Mouse (Mus musculus) bone marrow, adult 2 months (tissue): Measurements from ENCODE around the gene Limch1.

ENCODE experiments used
- CTCF ChIP-seq: fragments of 200-500 bp; IDR thresholded peaks from 2 replicates; pipeline ENCODE4 v1.5.1; 2011; ENCODE audit warnings: low read length, control low read depth; ENCODE audit not compliant: control insufficient read depth, insufficient read depth
- POLR2A ChIP-seq: fragments of 200-500 bp; IDR thresholded peaks from 2 replicates; pipeline ENCODE4 v1.6.1; 2011; ENCODE audit warnings: low read depth, mild to moderate bottlenecking, control low read depth, low read length, borderline replicate concordance; ENCODE audit not compliant: control insufficient read depth

DNA sequence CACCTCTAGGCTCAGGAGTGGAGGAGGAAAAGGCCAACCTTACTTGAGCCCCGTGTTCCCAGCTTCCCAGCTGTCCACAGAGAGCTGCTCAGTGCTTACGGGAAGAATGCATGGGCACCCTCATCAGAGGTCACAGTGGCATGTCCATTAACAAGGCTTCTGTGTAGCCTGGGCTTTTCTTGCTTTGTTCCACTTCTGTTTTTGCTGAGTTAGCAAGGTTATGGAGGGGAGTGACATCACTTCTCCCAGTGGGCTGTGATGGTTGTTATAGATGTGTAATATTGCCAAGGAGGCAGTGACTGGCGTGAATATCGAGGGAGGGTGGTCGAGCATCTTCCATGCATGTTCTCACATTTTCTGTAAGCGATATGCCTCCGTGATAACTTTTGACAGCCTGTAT, 26.7 kb upstream of the Limch1 start:
- TF ChIP-seq CTCF (no peak), POLR2A (no peak)
